Mouse (Mus musculus): Measurements from ENCODE around the gene Pde2a. TPM values are rescaled to one million over a fixed set of nuclear protein-coding genes. Genes with fewer than 3 reads are reported as not detected.

Pde2a gene
- polyA plus RNA-seq (2021; fragmentation: Nextera tagmentation), result 109 and 111 TPM in 2 replicates
- long read RNA-seq, experiment 1, full-length matches to known transcripts, result 381 of 515 reads
- long read RNA-seq, experiment 1, partial matches to known transcripts, result 53 of 515 reads
- long read RNA-seq, experiment 1, other reads (novel, unspliced or antisense), result 81 of 515 reads
- long read RNA-seq, experiment 2, full-length matches to known transcripts, result 7 of 106 reads
- long read RNA-seq, experiment 2, partial matches to known transcripts, result 96 of 106 reads
- long read RNA-seq, experiment 2, other reads (novel, unspliced or antisense), result 3 of 106 reads

DNA sequence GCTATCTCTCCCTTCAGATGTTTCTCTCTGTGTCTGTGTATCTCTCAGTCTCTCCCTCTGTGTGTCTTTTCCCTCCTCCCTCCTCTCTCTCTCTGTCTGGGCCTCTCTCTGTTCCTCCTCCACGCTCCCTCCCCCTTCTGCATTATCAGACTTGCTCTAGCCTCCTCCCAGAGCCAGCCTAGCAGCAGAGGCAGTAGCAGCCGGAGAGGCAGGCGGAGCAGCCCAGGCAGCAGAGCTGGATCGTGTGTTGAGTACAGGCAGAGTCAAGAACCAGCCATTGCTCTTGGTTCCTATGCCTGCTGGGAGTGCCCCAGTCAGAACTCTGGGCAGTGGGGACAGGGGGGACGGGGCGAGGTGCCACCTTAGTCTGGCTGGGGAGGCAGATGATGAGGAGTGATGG is at the start of gene Pde2a:
TSS of gene Pde2a (plus strand) at position 163 of the 400 bp plus-strand sequence.

DNA sequence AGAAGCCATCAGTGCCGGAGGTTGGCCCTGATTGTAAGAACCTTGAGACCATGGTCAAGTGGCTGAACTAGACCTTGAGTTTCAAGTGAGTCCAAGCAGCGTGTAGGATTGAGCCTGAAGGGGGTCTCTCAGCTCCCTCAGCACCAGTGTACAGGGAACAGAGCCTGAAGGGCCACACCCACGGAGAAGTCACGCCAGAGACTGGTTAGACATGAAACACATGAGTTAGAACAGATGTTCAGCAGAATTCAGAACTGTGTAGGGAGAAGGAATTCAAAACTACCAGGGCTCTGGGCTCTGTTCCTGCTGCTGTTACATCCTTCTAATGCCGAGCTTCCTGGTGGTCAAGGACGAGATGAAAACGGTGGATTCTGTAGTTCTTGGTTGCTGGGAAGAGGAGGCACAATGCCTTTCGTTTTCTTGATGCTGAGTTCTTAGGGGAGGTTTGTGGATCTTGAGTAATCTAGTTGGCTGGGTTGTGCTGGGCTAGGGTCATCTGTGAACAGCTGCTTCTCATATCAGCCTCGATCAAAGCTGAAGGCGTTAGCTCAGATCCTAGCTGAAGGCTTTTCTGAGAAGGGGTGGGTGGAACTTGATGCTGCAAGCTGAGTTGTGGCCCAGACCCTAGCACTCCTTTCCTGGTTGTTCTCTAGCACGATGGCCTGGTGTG is 11.1 kb upstream of the Pde2a start, which contains the start of gene Gm45837:
TSS of gene Gm45837 (plus strand) at position 620 of the 670 bp plus-strand sequence.

Other genes starting within 250 kb of the Pde2a start
- gene Atg16l2, start 119.4 kb upstream of the Pde2a start, polyA plus RNA-seq (2021; fragmentation: Nextera tagmentation), result 12.9 and 13.5 TPM in 2 replicates
- 23.4 and 27.7 TPM in 2 replicates for gene Stard10, start 104.6 kb upstream of the Pde2a start, polyA plus RNA-seq (2021; fragmentation: Nextera tagmentation)
- 6.2 and 6.5 TPM in 2 replicates for gene Arap1, start 73.6 kb upstream of the Pde2a start, polyA plus RNA-seq (2021; fragmentation: Nextera tagmentation)
- not detected in 2 replicates for gene Gm45837, start 10.8 kb upstream of the Pde2a start, polyA plus RNA-seq (2021; fragmentation: Nextera tagmentation)
- gene Art2b, start 163.9 kb downstream of the Pde2a start, polyA plus RNA-seq (2021; fragmentation: Nextera tagmentation), result not detected in 2 replicates
- gene Clpb, start 241.9 kb downstream of the Pde2a start, polyA plus RNA-seq (2021; fragmentation: Nextera tagmentation), result 41.9 and 72.8 TPM in 2 replicates

Data from left cerebral cortex, adult 6 months (tissue).